Mouse (Mus musculus) olfactory bulb, adult 2 months (tissue): ENCODE measurements around the gene Arntl.

Experiments used
- CTCF ChIP-seq: fragments of 200-500 bp; IDR thresholded peaks from 2 replicates; pipeline ENCODE4 v1.5.1; 2012; ENCODE audit warnings: low read depth, mild to moderate bottlenecking, low read length, moderate library complexity; ENCODE audit not compliant: insufficient read depth
- POLR2A ChIP-seq: fragments of 200-500 bp; IDR thresholded peaks from 2 replicates; pipeline ENCODE4 v1.6.1; 2012; ENCODE audit warnings: mild to moderate bottlenecking, low read depth, low read length, moderate library complexity; ENCODE audit not compliant: insufficient read depth

GRCm38 (mm10) chr7:113197161-113197775 is 10.0 kb upstream of the Arntl start:
- TF ChIP-seq CTCF (no peak), POLR2A (no peak)
